Mouse (Mus musculus) intestine, embryonic 14.5 days (tissue): ENCODE results near the gene Sgce. TPM values are rescaled to one million over a fixed set of nuclear protein-coding genes. Genes with fewer than 3 reads are reported as not detected.
"Not testable (repeated sequence)": the region's sequence is repeated elsewhere in the genome, so short reads cannot be mapped to it uniquely, and the experiment has no call there.

Source experiments
- ATAC-seq: fragments of 200-750 bp; cut with Nextera tagmentation; replicated peaks from 2 replicates; pipeline ENCODE4 v1.8.0; 2017; ENCODE audit warnings: low read depth, moderate number of reproducible peaks, moderate TSS enrichment, moderate library complexity; ENCODE audit not compliant: low FRiP score, low TSS enrichment
- DNase-seq: peaks from one replicate; pipeline ENCODE4 v3.0.0-alpha.2; 2018; ENCODE audit warnings: low spot score
- H3K27ac ChIP-seq: fragments of 300-500 bp; sonication (generic); 2 replicates; pipeline ENCODE4 v1.5.1; 2014; ENCODE audit warnings: low read depth, mild to moderate bottlenecking, control low read depth
- H3K27me3 ChIP-seq: fragments of 300-500 bp; sonication (generic); replicated peaks from 2 replicates; pipeline ENCODE4 v1.6.1; 2014; ENCODE audit warnings: low read length, control low read depth; ENCODE audit not compliant: control insufficient read depth, insufficient read depth
- H3K36me3 ChIP-seq: fragments of 300-500 bp; sonication (generic); 2 replicates; pipeline ENCODE4 v1.6.1; 2014; ENCODE audit warnings: low read length, control low read depth; ENCODE audit not compliant: control insufficient read depth, insufficient read depth
- H3K4me1 ChIP-seq: fragments of 300-500 bp; sonication (generic); replicated peaks from 2 replicates; pipeline ENCODE4 v1.6.1; 2014; ENCODE audit warnings: low read length, control low read depth, mixed read lengths; ENCODE audit not compliant: control insufficient read depth, insufficient read depth
- H3K4me2 ChIP-seq: fragments of 300-500 bp; sonication (generic); 2 replicates; pipeline ENCODE4 v1.6.1; 2014; ENCODE audit warnings: low read length
- H3K4me3 ChIP-seq: fragments of 300-500 bp; sonication (generic); 2 replicates; pipeline ENCODE4 v1.5.1; 2014; ENCODE audit warnings: low read depth, low read length, control low read depth, mixed read lengths
- H3K9ac ChIP-seq: fragments of 300-500 bp; sonication (generic); 2 replicates; pipeline ENCODE4 v1.6.1; 2014; ENCODE audit warnings: mild to moderate bottlenecking, low read length
- H3K9me3 ChIP-seq: fragments of 300-500 bp; sonication (generic); 2 replicates; pipeline ENCODE4 v1.6.1; 2016; ENCODE audit warnings: low read length, control low read depth; ENCODE audit not compliant: control insufficient read depth
- WGBS: fragments of 180-500 bp; shearing (Covaris S2); extraction: QIAGEN DNeasy Blood & Tissue Kit; methylation state at CpG from one replicate; pipeline ENCODE4 v1.1.7; 2014; 5-methylcytosine and 5-hydroxymethylcytosine counted together
- polyA plus RNA-seq: library from polyadenylated mRNA; unstranded; fragments of >200 nt; fragmentation: Nextera tagmentation; extraction: Ambion mirVana; gene quantifications from 2 replicates; pipeline ENCODE4 v1.2.1, GENCODE M21; 2014

The Sgce gene
- polyA plus RNA-seq, result 42.2 and 53.0 TPM in 2 replicates

DNA sequence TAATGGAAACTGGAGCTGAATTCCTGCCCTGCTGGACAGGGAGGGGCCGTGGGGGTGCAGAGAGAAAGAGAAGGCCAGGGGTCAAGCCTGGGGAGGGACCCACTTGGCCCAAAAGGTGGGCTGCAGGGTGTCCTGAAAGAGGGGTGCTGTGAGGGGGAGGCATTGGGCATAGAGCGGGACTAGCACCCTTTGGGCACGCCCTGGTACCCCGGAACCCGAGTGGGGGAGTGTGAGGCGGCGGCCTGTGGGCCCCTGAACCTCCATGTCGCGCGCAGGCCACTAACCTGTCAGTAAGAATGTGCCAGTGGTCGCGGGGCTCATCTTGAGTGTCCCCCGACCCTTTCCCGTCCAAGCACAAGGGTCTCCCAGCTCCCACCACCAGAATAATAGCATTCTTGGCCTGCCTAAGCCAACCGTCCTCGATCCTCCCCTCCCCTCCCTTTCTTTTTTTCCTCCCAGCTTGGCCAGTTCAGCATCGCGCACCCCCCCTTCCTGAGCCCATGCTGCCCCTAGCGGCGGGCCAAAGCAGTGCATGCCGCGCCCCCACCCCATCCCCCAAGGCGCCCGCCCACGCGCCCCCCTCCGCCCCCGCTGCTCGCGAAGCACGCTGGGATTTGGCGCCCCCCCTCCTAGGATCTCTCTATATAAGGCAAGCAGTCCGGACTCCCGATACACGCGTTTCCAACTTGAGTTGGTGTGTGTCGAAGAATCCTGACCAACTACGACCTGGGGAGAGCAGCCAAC, at the start of gene Sgce, which contains the start of gene Peg10:
TSS of gene Sgce (minus strand) at position 512 of the 744 bp plus-strand sequence.
TSS of gene Peg10 (plus strand) at position 611 of the 744 bp plus-strand sequence.
- peak within 1 kb of the TSS; percentile 43 for H3K4me2 ChIP-seq
- no peaks in the 10 kb centered on the region for H3K36me3 ChIP-seq
- DNase-seq (peak; percentile 88), ATAC-seq (peak; percentile 56; the same call in 1 of the 2 replicates)
- H3K4me3 ChIP-seq, result peak within 1 kb of the TSS; percentile 41
- peak within 1 kb of the TSS; percentile 69 for H3K27ac ChIP-seq
- H3K9me3 ChIP-seq, result peaks cover 22% of the 10 kb centered on the region; the same call in 1 of the 2 replicates
- peak within 1 kb of the TSS; percentile 57 for H3K9ac ChIP-seq
- H3K27me3 ChIP-seq, result no peaks in the 10 kb centered on the region
- H3K4me1 ChIP-seq, result peaks cover 10% of the 10 kb centered on the region; the same call in 1 of the 2 replicates
- WGBS, result 56% methylated on average over 38 of the region's 38 CpGs

DNA sequence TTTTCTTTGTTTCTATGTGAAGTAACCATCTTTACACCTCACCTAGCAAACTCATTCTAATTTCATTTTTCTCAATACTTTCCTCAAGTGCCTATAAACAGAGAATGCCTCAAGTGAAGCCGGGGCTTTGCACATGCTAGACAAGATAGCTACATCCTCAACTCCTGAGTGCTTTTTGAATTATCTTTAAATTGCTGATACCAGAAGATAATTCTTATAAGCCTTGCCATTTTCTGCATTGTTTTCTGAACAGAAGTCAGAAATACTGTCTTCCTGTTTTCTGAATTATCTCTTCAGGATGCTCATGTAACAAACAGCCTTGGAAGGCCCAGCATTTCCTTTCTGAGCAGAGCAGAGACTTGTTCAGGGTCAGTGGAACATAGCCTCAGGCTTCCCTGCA, 49.3 kb upstream of the Sgce start:
- Histone ChIP-seq H3K27ac (no peak overlapping the region), H3K4me2 (no peak overlapping the region), H3K36me3 (no peaks in the 10 kb centered on the region), H3K9me3 (no peaks in the 10 kb centered on the region), H3K9ac (no peak overlapping the region), H3K27me3 (no peaks in the 10 kb centered on the region), H3K4me1 (no peaks in the 10 kb centered on the region), H3K4me3 (no peak overlapping the region)
- DNase-seq (no peak), ATAC-seq (no peak)
- WGBS, result 88% methylated on average over 1 of the region's 1 CpGs

DNA sequence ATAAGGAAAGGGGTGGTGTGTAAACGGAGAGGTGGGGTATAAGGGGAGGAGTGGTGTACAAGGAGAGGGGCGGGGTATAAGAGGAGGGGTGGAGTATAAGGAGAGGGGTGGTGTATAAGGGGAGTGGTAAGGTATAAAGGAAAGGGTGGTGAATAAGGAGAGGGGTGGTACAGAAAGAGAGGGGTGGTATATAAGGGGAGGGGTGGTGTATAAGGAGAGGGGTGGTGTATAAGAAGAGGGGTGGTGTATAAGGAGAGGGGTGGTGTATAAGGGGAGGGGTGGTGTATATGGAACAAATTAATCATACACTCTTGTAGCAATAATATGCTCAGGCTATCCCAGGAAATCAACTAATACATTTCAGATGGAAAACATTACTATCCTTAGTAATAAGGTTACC, 15.2 kb upstream of the Sgce start:
- H3K9me3 ChIP-seq, result no peaks in the 10 kb centered on the region
- no peak overlapping the region for H3K4me2 ChIP-seq
- H3K36me3 ChIP-seq, result no peaks in the 10 kb centered on the region
- no peak overlapping the region for H3K4me3 ChIP-seq
- DNase-seq, result no peak
- H3K9ac ChIP-seq, result no peak overlapping the region
- no peaks in the 10 kb centered on the region for H3K4me1 ChIP-seq
- ATAC-seq, result peak; percentile 98; the same call in 1 of the 2 replicates
- H3K27ac ChIP-seq, result no peak overlapping the region
- WGBS, result 33% methylated on average over 2 of the region's 2 CpGs
- H3K27me3 ChIP-seq, result no peaks in the 10 kb centered on the region

DNA sequence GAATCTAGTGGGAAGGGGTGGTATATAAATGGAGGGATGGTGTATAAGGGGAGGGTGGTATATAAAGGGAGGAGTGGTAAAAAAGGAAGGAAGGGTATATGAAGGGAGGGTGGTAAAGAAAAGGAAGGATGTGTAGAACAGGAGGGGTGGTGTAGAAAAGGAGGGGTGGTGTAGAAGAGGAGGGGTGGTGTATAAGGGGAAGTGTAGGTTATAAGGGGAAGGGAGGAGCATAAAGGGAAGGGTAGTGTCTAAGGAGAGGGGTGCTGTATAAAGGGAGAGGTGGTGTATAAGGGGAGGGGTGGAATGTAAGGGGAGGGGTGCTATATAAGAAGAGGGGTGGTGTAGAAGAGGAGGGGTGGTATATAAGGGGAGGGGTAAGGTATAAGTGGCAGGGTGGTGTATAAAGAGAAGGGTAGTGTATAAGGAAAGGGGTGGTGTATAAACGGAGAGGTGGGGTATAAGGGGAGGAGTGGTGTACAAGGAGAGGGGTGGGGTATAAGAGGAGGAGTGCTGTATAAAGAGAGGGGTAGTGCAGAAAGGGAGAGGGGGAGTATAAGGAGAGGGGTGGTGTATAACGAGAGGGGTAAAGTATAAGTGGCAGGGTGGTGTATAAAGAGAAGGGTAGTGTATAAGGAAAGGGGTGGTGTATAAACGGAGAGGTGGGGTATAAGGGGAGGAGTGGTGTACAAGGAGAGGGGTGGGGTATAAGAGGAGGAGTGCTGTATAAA, 14.6 kb upstream of the Sgce start:
- not testable (repeated sequence) for H3K4me3 ChIP-seq, H3K9me3 ChIP-seq, H3K4me1 ChIP-seq, H3K36me3 ChIP-seq, H3K9ac ChIP-seq, H3K27me3 ChIP-seq, DNase-seq, H3K4me2 ChIP-seq, ATAC-seq, H3K27ac ChIP-seq
- WGBS, result 43% methylated on average over 3 of the region's 3 CpGs

DNA sequence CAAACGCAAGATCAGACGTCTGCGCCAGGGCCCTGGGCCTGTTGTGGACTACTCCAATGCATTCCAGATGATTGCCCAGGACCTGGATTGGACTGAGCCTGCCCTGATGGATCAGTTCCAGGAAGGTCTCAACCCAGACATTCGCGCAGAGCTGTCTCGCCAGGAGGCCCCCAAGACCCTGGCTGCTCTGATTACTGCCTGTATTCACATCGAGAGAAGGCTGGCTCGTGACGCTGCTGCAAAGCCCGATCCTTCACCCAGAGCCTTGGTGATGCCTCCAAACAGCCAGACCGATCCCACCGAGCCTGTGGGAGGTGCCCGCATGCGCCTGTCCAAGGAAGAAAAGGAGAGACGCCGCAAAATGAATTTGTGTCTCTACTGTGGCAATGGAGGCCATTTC, 7.9 kb upstream of the Sgce start:
- 95% methylated on average over 16 of the region's 16 CpGs for WGBS
- DNase-seq, result no peak

DNA sequence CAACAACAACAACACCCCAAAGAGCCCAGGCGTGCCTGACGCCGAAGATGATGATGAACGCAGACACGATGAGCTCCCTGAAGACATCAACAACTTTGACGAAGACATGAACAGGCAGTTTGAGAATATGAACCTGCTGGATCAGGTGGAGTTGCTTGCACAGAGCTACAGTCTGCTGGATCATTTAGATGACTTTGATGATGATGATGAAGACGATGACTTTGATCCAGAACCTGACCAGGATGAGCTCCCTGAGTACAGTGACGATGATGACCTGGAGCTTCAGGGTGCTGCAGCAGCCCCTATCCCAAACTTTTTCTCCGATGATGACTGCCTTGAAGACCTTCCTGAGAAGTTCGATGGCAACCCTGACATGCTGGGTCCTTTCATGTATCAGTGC, 7.3 kb upstream of the Sgce start:
- Histone ChIP-seq H3K4me2 (no peak overlapping the region), H3K4me3 (no peak overlapping the region), H3K4me1 (no peaks in the 10 kb centered on the region), H3K27me3 (no peaks in the 10 kb centered on the region), H3K27ac (no peak overlapping the region), H3K9me3 (peaks cover 9% of the 10 kb centered on the region; the same call in 1 of the 2 replicates), H3K9ac (no peak overlapping the region), H3K36me3 (no peaks in the 10 kb centered on the region)
- ATAC-seq (no peak), DNase-seq (no peak)
- WGBS, result 92% methylated on average over 10 of the region's 10 CpGs

More for the DNA sequence above, 7.9 kb upstream of the Sgce start:
- no peak overlapping the region for H3K4me3 ChIP-seq
- no peaks in the 10 kb centered on the region for H3K36me3 ChIP-seq
- no peak for ATAC-seq
- peaks cover 9% of the 10 kb centered on the region; the same call in 1 of the 2 replicates for H3K9me3 ChIP-seq
- H3K27me3 ChIP-seq, result no peaks in the 10 kb centered on the region
- H3K9ac ChIP-seq, result no peak overlapping the region
- no peak overlapping the region for H3K4me2 ChIP-seq
- H3K4me1 ChIP-seq, result no peaks in the 10 kb centered on the region
- no peak overlapping the region for H3K27ac ChIP-seq

DNA sequence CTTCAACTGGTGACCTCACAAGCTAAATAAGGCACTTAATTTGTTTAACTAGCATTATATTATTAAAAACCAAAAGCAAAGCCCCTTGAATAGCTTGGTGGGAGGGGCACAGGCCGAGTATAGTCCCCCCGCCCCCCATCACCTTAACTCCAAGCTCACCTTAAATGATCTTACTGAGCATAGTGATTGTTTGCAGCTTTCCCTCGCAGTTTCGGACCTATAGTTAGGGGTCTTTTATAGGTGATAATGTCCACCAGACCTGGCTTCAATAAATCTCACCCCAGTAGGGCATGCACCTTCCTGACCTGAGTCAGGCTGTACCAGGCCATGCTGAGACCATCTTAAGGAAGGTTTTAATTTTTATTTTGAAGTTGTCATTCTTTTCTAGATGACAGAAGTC, 4.3 kb upstream of the Sgce start:
- Histone ChIP-seq H3K27me3 (no peaks in the 10 kb centered on the region), H3K4me3 (no peak overlapping the region), H3K9me3 (peaks cover 27% of the 10 kb centered on the region; the same call in 1 of the 2 replicates), H3K36me3 (no peaks in the 10 kb centered on the region), H3K9ac (no peak overlapping the region), H3K27ac (no peak overlapping the region), H3K4me2 (no peak overlapping the region), H3K4me1 (no peaks in the 10 kb centered on the region)
- no peak for DNase-seq
- WGBS, result 71% methylated on average over 4 of the region's 4 CpGs
- ATAC-seq, result no peak

DNA sequence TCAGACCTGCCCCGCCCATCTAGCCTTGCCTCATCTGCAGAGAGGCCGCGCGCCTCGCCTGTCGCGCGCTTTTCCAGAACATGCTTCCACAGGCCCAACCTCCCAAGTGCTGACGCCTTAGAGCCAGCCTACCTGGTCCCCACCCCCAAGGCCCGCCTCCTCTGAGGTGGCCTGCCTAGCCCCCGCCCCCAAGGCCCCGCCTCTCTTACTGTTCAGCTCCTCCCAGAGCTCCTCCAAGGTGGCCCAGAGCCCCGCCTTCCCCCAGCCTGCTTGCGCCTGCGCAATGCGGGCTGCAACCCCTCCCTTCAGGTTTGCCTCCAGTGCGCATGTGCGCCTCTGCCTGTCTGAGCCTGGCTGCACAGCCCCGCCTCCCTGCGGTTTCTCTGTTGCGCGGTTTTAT, 2.1 kb upstream of the Sgce start:
- Histone ChIP-seq H3K4me1 (no peaks in the 10 kb centered on the region), H3K9ac (no peak overlapping the region), H3K27me3 (no peaks in the 10 kb centered on the region), H3K36me3 (no peaks in the 10 kb centered on the region), H3K4me2 (peak overlapping the region; percentile 43), H3K9me3 (peaks cover 22% of the 10 kb centered on the region; the same call in 1 of the 2 replicates), H3K27ac (no peak overlapping the region), H3K4me3 (peak overlapping the region; percentile 41)
- 59% methylated on average over 22 of the region's 22 CpGs for WGBS
- ATAC-seq (peak; percentile 91), DNase-seq (peak; percentile 90)
